ENCODE assay signal across 8 mouse cellular contexts in genomic region chr12:69474141-69474915, GRCm38 (mm10).
DNase-seq lines count a peak whose midpoint lies in the region; ATAC-seq and TF ChIP-seq lines count a peak whose summit lies in the region.

No protein-coding gene starts in this region.

- 0 out of 2 replicates have a peak overlapping the region, but pooled peaks have one; percentile 10 for H3K9ac ChIP-seq in kidney, embryonic 15.5 days

- peak; percentile 61 for ATAC-seq in kidney, embryonic 15.5 days (replicated peaks; ENCODE audit: low FRiP score)

- peak overlapping the region; percentile 69 for H3K27ac ChIP-seq in kidney, embryonic 15.5 days
- peak overlapping the region; percentile 92 for H3K27ac ChIP-seq in gastrocnemius, adult 2 months
- H3K27ac ChIP-seq in limb, embryonic 10.5 days: peak overlapping the region; percentile 87

- intact Hi-C loops in gastrocnemius, adult 2 months (cut with DNase I): no loop called here

- H3K27me3 ChIP-seq in kidney, embryonic 15.5 days: no peaks in the 10 kb centered on the region
- H3K27me3 ChIP-seq in E14TG2a.4 (ENCODE audit: insufficient read depth, low read length): peaks cover 18% of the 10 kb centered on the region
- no peaks in the 10 kb centered on the region for H3K27me3 ChIP-seq in limb, embryonic 10.5 days (ENCODE audit: low read depth, poor library complexity, severe bottlenecking)

- H3K9me3 ChIP-seq in kidney, embryonic 15.5 days (replicated peaks): no peaks in the 10 kb centered on the region
- H3K9me3 ChIP-seq in E14TG2a.4 (ENCODE audit: low read length): peaks cover 7% of the 10 kb centered on the region; the same call in 1 of the 2 replicates
- H3K9me3 ChIP-seq in limb, embryonic 10.5 days (replicated peaks): no peaks in the 10 kb centered on the region

- WGBS in kidney, embryonic 15.5 days: 19% methylated on average over 14 of the region's 14 CpGs
- WGBS in limb, embryonic 10.5 days: 33% methylated on average over 14 of the region's 14 CpGs

- H3K4me3 ChIP-seq in kidney, embryonic 15.5 days (replicated peaks): no peak overlapping the region
- peak overlapping the region; percentile 39; the same call in 1 of the 2 replicates for H3K4me3 ChIP-seq in E14TG2a.4 (replicated peaks; ENCODE audit: low read length)
- H3K4me3 ChIP-seq in gastrocnemius, adult 2 months: peak overlapping the region; percentile 55
- H3K4me3 ChIP-seq in limb, embryonic 10.5 days: peak overlapping the region; percentile 10; the same call in 1 of the 2 replicates

- H3K4me2 ChIP-seq in kidney, embryonic 15.5 days: no peak overlapping the region

- no peak for DNase-seq in kidney, adult 9 months
- peak; percentile 79 for DNase-seq in gastrocnemius, adult 2 months
- peak; percentile 39 for DNase-seq in limb, embryonic 10.5 days (ENCODE audit: low spot score)
- no peak for DNase-seq in layer of hippocampus, adult 18-20 months (ENCODE audit: low spot score in 2 of 2)
- DNase-seq in adrenal gland, postnatal 36 days: no peak
- no peak for DNase-seq in liver

- peaks cover 45% of the 10 kb centered on the region for H3K4me1 ChIP-seq in kidney, embryonic 15.5 days
- H3K4me1 ChIP-seq in E14TG2a.4 (replicated peaks; ENCODE audit: low read depth, low read length): peaks cover 35% of the 10 kb centered on the region
- peaks cover 41% of the 10 kb centered on the region for H3K4me1 ChIP-seq in limb, embryonic 10.5 days

- H3K36me3 ChIP-seq in kidney, embryonic 15.5 days: no peaks in the 10 kb centered on the region
- H3K36me3 ChIP-seq in E14TG2a.4 (ENCODE audit: insufficient read depth, low read length): no peaks in the 10 kb centered on the region
- H3K36me3 ChIP-seq in limb, embryonic 10.5 days: no peaks in the 10 kb centered on the region

- TF ChIP-seq CTCF in E14TG2a.4 (conservative IDR thresholded peaks at IDR 0.05; ENCODE audit: low read length): no peak
- no peak for TF ChIP-seq CTCF in gastrocnemius, adult 2 months (IDR thresholded peaks at IDR 0.05)

Comparison
In these comparisons a context has a peak if more than half of its experiments do, and no peak if none do; other contexts are left out.
1. DNase-seq: peak in gastrocnemius, adult 2 months (single experiment) and limb, embryonic 10.5 days (single experiment); none in kidney, adult 9 months (single experiment), layer of hippocampus, adult 18-20 months (0 of 2), adrenal gland, postnatal 36 days (0 of 2) and liver (single experiment).
2. Peak in every context shown above with its lines, with median percentiles within 50 percentile points of each other: H3K27ac ChIP-seq.